Mouse (Mus musculus): ENCODE data around the gene Ptprs. TPM values are rescaled to one million over a fixed set of nuclear protein-coding genes. Genes with fewer than 3 reads are reported as not detected.

The Ptprs gene
- polyA plus RNA-seq (2017; shearing (Covaris generic)): 13.4 TPM

DNA sequence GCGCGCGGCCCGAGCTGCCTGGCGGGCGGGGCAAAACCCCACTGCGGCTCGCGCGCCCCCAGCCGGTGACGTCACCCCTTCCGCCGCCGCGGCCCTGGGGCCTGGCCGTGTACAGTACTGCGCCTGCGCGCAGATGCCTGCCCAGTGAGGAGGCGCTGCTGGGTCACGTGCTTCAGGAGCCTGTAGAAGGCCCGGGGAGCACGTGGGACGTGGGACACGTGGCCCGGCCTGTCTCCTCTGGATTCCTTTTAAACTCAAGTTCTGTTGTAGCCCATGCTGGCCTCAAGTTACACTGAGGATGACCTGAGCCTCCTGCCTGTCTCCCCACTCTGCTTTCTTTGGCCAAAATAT lies at the start of gene Ptprs:
Gene Ptprs (minus strand): TSS at position 82 of the 351 bp plus-strand sequence.

DNA sequence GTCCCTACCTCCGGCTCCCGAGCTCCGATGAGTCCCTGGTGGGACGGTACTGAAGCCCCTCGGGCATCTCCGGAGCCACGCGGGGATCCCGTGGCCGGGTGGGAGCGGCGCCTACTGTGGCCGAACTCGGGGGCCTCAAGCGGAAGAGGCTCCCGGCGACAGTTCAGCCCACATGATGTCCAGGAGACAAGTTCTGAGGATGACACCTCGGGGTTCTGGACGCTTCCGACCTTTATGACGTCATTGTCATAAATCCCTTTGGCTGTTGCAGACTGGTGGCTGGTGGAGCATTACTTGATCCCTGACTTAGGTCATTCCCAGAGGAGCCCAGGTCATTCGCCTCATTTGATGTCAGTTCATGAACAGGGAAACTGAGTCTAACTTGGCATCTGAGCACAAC lies 36.0 kb upstream of the Ptprs start, which contains the start of gene Znrf4:
Gene Znrf4 (minus strand): TSS at position 122 of the 400 bp plus-strand sequence.

Other genes with a start within 250 kb of the Ptprs start
- 3.4 TPM for gene Fem1a, start 219.7 kb downstream of the Ptprs start, polyA plus RNA-seq (2017; shearing (Covaris generic))
- gene Ticam1, start 199.7 kb downstream of the Ptprs start, polyA plus RNA-seq (2017; shearing (Covaris generic)): 8.1 TPM
- 40.9 TPM for gene Plin3, start 183.6 kb downstream of the Ptprs start, polyA plus RNA-seq (2017; shearing (Covaris generic))
- gene Arrdc5, start 176.2 kb downstream of the Ptprs start, polyA plus RNA-seq (2017; shearing (Covaris generic)): not detected
- 25.1 TPM for gene Uhrf1, start 173.2 kb downstream of the Ptprs start, polyA plus RNA-seq (2017; shearing (Covaris generic))
- 15.9 TPM for gene Kdm4b, start 150.4 kb downstream of the Ptprs start, polyA plus RNA-seq (2017; shearing (Covaris generic))
- not detected for gene Znrf4, start 35.9 kb upstream of the Ptprs start, polyA plus RNA-seq (2017; shearing (Covaris generic))
- gene Gm20219, start 77.9 kb upstream of the Ptprs start, polyA plus RNA-seq (2017; shearing (Covaris generic)): 1.2 TPM
- 187 TPM for gene Safb2, start 108.1 kb upstream of the Ptprs start, polyA plus RNA-seq (2017; shearing (Covaris generic))
- 154 TPM for gene Safb, start 108.3 kb upstream of the Ptprs start, polyA plus RNA-seq (2017; shearing (Covaris generic))
- 219 TPM for gene 2410015M20Rik, start 133.3 kb upstream of the Ptprs start, polyA plus RNA-seq (2017; shearing (Covaris generic))
- 2,149 TPM for gene Rpl36, start 136.9 kb upstream of the Ptprs start, polyA plus RNA-seq (2017; shearing (Covaris generic))
- gene Lonp1, start 150.4 kb upstream of the Ptprs start, polyA plus RNA-seq (2017; shearing (Covaris generic)): 8.1 TPM
- 3.9 TPM for gene Catsperd, start 151.7 kb upstream of the Ptprs start, polyA plus RNA-seq (2017; shearing (Covaris generic))
- gene Ranbp3, start 196.8 kb upstream of the Ptprs start, polyA plus RNA-seq (2017; shearing (Covaris generic)): 111 TPM
- 290 TPM for gene Ndufa11, start 241.3 kb upstream of the Ptprs start, polyA plus RNA-seq (2017; shearing (Covaris generic))
- gene Vmac, start 241.5 kb upstream of the Ptprs start, polyA plus RNA-seq (2017; shearing (Covaris generic)): 4.2 TPM

Measured in activated CD4-positive, CD25-positive, alpha-beta regulatory T cell, adult 9 weeks (primary cell).